Mouse (Mus musculus) gastrocnemius, postnatal 14 days (tissue): ENCODE measurements around the gene Prc1. TPM values are rescaled to one million over a fixed set of nuclear protein-coding genes. Genes with fewer than 3 reads are reported as not detected.

Experiments used
- DNase-seq: peaks from one replicate; pipeline ENCODE4 v3.0.0; 2021; ENCODE audit warnings: mixed read lengths
- intact Hi-C: fragments of 180-260 bp; cut with DNase I; formaldehyde crosslinking; loops from one replicate; pipeline ENCODE4 v1.15.1; 2025; ENCODE audit warnings: low total_unique reads
- long read RNA-seq, 2 experiments: library from polyadenylated mRNA; stranded (forward); transcript quantifications; one replicate each; pipeline ENCODE4 v2.0.0; 2021
- total RNA-seq, 2 experiments: library from RNA; stranded (reverse); gene quantifications; 2 replicates each; pipeline ENCODE4 v1.2.3; 2021

Gene Prc1
- 1 to 10 TPM; 7.6 to 8.8 TPM for total RNA-seq
- long read RNA-seq, experiment 1, partial matches to known transcripts, result 1 of 8 reads
- long read RNA-seq, experiment 1, other reads (novel, unspliced or antisense), result 1 of 8 reads
- long read RNA-seq, experiment 2, partial matches to known transcripts, result 1 of 9 reads
- long read RNA-seq, experiment 2, other reads (novel, unspliced or antisense), result 1 of 9 reads

GRCm38 (mm10) chr7:80294062-80294763 lies at the start of gene Prc1:
Gene Prc1, plus strand, starts transcription at chr7:80294450.
- intact Hi-C loops, result no loop called here
- DNase-seq, result peak; percentile 97

- intact Hi-C loops, result no loop called here
- DNase-seq, result no peak
Measured at GRCm38 (mm10) chr7:80244851-80245250, 49.4 kb upstream of the Prc1 start.

GRCm38 (mm10) chr7:80246148-80246721 lies 48.0 kb upstream of the Prc1 start, which contains the start of gene Ttll13:
Gene Ttll13, plus strand, starts transcription at chr7:80246376.
- DNase-seq, result peak; percentile 95
- intact Hi-C loops, result no loop called here

- intact Hi-C loops, result no loop called here
- DNase-seq, result no peak
Measured at GRCm38 (mm10) chr7:80246859-80247258, 47.4 kb upstream of the Prc1 start.

- no peak for DNase-seq
- intact Hi-C loops, result no loop called here
Measured at GRCm38 (mm10) chr7:80252437-80252836, 41.8 kb upstream of the Prc1 start.

- intact Hi-C loops, result no loop called here
- no peak for DNase-seq
Measured at GRCm38 (mm10) chr7:80252886-80253285, 41.4 kb upstream of the Prc1 start.

- no peak for DNase-seq
- intact Hi-C loops, result no loop called here
Measured at GRCm38 (mm10) chr7:80255981-80256380, 38.3 kb upstream of the Prc1 start.

- no peak for DNase-seq
- intact Hi-C loops, result no loop called here
Measured at GRCm38 (mm10) chr7:80257706-80258105, 36.5 kb upstream of the Prc1 start.

GRCm38 (mm10) chr7:80260625-80261371 lies 33.5 kb upstream of the Prc1 start, which contains the start of gene Ngrn:
Gene Ngrn, plus strand, starts transcription at chr7:80261215.
- intact Hi-C loops, result no loop called here
- DNase-seq, result peak; percentile 89

GRCm38 (mm10) chr7:80261372-80261990 lies 32.8 kb upstream of the Prc1 start:
- no peak for DNase-seq
- intact Hi-C loops, result no loop called here

GRCm38 (mm10) chr7:80264606-80265005 lies 29.6 kb upstream of the Prc1 start:
- intact Hi-C loops, result no loop called here

GRCm38 (mm10) chr7:80267764-80268163 lies 26.5 kb upstream of the Prc1 start:
- intact Hi-C loops, result no loop called here
- DNase-seq, result no peak

More at GRCm38 (mm10) chr7:80264606-80265005, 29.6 kb upstream of the Prc1 start:
- no peak for DNase-seq

GRCm38 (mm10) chr7:80268897-80269750 lies 25.1 kb upstream of the Prc1 start, which contains the start of gene Vps33b:
Gene Vps33b, plus strand, starts transcription at chr7:80269649.
- DNase-seq, result peak; percentile 96
- intact Hi-C loops, result no loop called here

GRCm38 (mm10) chr7:80269751-80270255 lies 24.4 kb upstream of the Prc1 start:
- DNase-seq, result peak; percentile 23
- intact Hi-C loops, result no loop called here

GRCm38 (mm10) chr7:80273456-80273855 lies 20.8 kb upstream of the Prc1 start:
- DNase-seq, result no peak
- intact Hi-C loops, result no loop called here

- intact Hi-C loops, result no loop called here
- DNase-seq, result no peak
Measured at GRCm38 (mm10) chr7:80276374-80276773, 17.9 kb upstream of the Prc1 start.

GRCm38 (mm10) chr7:80280032-80280431 lies 14.2 kb upstream of the Prc1 start:
- intact Hi-C loops, result no loop called here
- DNase-seq, result no peak

- no peak for DNase-seq
- intact Hi-C loops, result no loop called here
Measured at GRCm38 (mm10) chr7:80280998-80281397, 13.3 kb upstream of the Prc1 start.

GRCm38 (mm10) chr7:80281646-80282045 lies 12.6 kb upstream of the Prc1 start:
- intact Hi-C loops, result no loop called here
- no peak for DNase-seq
